Mouse (Mus musculus) myocyte (in vitro differentiated cells): ENCODE data around the gene Eras. TPM values are rescaled to one million over a fixed set of nuclear protein-coding genes. Genes with fewer than 3 reads are reported as not detected.
A peak's percentile ranks its signal among the peaks of the same experiment; 100 is the strongest.

Experiments used
- H3K27me3 ChIP-seq: one replicate; pipeline ENCODE4 v1.6.1; 2011; ENCODE audit not compliant: control insufficient read depth, insufficient read depth, insufficient read length
- H3K36me3 ChIP-seq: one replicate; pipeline ENCODE4 v1.6.1; 2011; ENCODE audit not compliant: control insufficient read depth, insufficient read depth
- H3K4me2 ChIP-seq: one replicate; pipeline ENCODE4 v1.6.1; 2011; ENCODE audit warnings: low read depth, control low read depth
- H3K4me3 ChIP-seq: one replicate; pipeline ENCODE4 v1.5.1; 2011; ENCODE audit warnings: mild to moderate bottlenecking, control low read depth, moderate library complexity
- H3K79me2 ChIP-seq: one replicate; pipeline ENCODE4 v1.6.1; 2011; ENCODE audit not compliant: control insufficient read depth, insufficient read depth
- H3ac ChIP-seq: one replicate; pipeline ENCODE4 v1.6.1; 2011; ENCODE audit not compliant: control insufficient read depth, insufficient read length
- CEBPB ChIP-seq: IDR thresholded peaks from 2 replicates; pipeline ENCODE4 v1.6.1; 2011; ENCODE audit warnings: mild to moderate bottlenecking, moderate library complexity; ENCODE audit not compliant: poor library complexity, insufficient read depth, severe bottlenecking
- E2F4 ChIP-seq: IDR thresholded peaks from one replicate; pipeline ENCODE4 v1.6.1; 2011; ENCODE audit warnings: mild to moderate bottlenecking, control low read depth, moderate library complexity; ENCODE audit not compliant: insufficient read depth
- MAX ChIP-seq: IDR thresholded peaks from one replicate; pipeline ENCODE4 v1.6.1; 2011; ENCODE audit warnings: low read depth, mild to moderate bottlenecking, control low read depth
- MYOD1 ChIP-seq, 3 experiments: IDR thresholded peaks; one replicate each; pipeline ENCODE4 v1.6.1; 2011; ENCODE audit warnings: control low read depth in 2 of 3, low read depth in 2 of 3, mild to moderate bottlenecking in 2 of 3, moderate library complexity in 1 of 3; ENCODE audit not compliant: insufficient read length in 2 of 3, control insufficient read depth in 1 of 3
- MYOG ChIP-seq, 3 experiments: IDR thresholded peaks; one replicate each; pipeline ENCODE4 v1.6.1; 2011; ENCODE audit warnings: control low read depth in 2 of 3, low read depth in 2 of 3, mild to moderate bottlenecking in 2 of 3; ENCODE audit not compliant: insufficient read length in 2 of 3, control insufficient read depth in 1 of 3, insufficient read depth in 1 of 3
- POLR2A ChIP-seq: IDR thresholded peaks from one replicate; pipeline ENCODE4 v1.6.1; 2011; ENCODE audit warnings: low read depth, mild to moderate bottlenecking, control low read depth, moderate library complexity; ENCODE audit not compliant: insufficient read length
- POLR2AphosphoS2 ChIP-seq: IDR thresholded peaks from one replicate; pipeline ENCODE4 v1.6.1; 2011; ENCODE audit warnings: low read depth, control low read depth; ENCODE audit not compliant: insufficient read length
- REST ChIP-seq: IDR thresholded peaks from one replicate; pipeline ENCODE4 v1.6.1; 2011; ENCODE audit warnings: mild to moderate bottlenecking, control low read depth, moderate library complexity; ENCODE audit not compliant: insufficient read depth, insufficient read length
- SRF ChIP-seq: IDR thresholded peaks from one replicate; pipeline ENCODE4 v1.6.1; 2011; ENCODE audit warnings: low read depth; ENCODE audit not compliant: control insufficient read depth, insufficient read length
- TCF12 ChIP-seq: IDR thresholded peaks from one replicate; pipeline ENCODE4 v1.6.1; 2011; ENCODE audit warnings: mild to moderate bottlenecking, control low read depth; ENCODE audit not compliant: poor library complexity, insufficient read depth, severe bottlenecking
- TCF3 ChIP-seq: IDR thresholded peaks from one replicate; pipeline ENCODE4 v1.6.1; 2011; ENCODE audit warnings: low read depth, control low read depth; ENCODE audit not compliant: insufficient read length
- USF1 ChIP-seq: IDR thresholded peaks from one replicate; pipeline ENCODE4 v1.6.1; 2011; ENCODE audit warnings: low read depth, mild to moderate bottlenecking, control low read depth, moderate library complexity
- polyA plus RNA-seq: library from polyadenylated mRNA; unstranded; fragments of >200 nt; fragmentation: generic; extraction: Trizol; gene quantifications from one replicate; pipeline ENCODE4 v1.2.1, GENCODE M21; 2012; ENCODE audit warnings: missing spikeins

Eras gene
- polyA plus RNA-seq, 1 experiment: not detected

GRCm38 (mm10) chrX:7937667-7938066, 9.3 kb upstream of the Eras start:
- TF ChIP-seq REST: no peak
- no peak for TF ChIP-seq TCF3
- no peak for TF ChIP-seq POLR2AphosphoS2
- TF ChIP-seq TCF12: no peak
- Histone ChIP-seq H3K4me2 (no peak overlapping the region), H3K4me3 (no peak overlapping the region), H3K27me3 (no peaks in the 10 kb centered on the region), H3K79me2 (no peaks in the 10 kb centered on the region), H3ac (no peak overlapping the region), H3K36me3 (no peaks in the 10 kb centered on the region)

- Histone ChIP-seq H3K4me3 (no peak overlapping the region), H3K36me3 (no peaks in the 10 kb centered on the region), H3ac (no peak overlapping the region), H3K27me3 (no peaks in the 10 kb centered on the region), H3K79me2 (no peaks in the 10 kb centered on the region), H3K4me2 (no peak overlapping the region)
- TF ChIP-seq MYOD1 (IDR thresholded peaks at IDR 0.05; ENCODE audit: control insufficient read depth in 1 of 3, insufficient read length in 2 of 3, low read depth in 2 of 3) (no peak), MAX (no peak), TCF3 (no peak), USF1 (no peak), TCF12 (no peak), POLR2A (no peak), MYOG (IDR thresholded peaks at IDR 0.05; ENCODE audit: control insufficient read depth in 1 of 3, insufficient read depth in 1 of 3, insufficient read length in 2 of 3, low read depth in 2 of 3) (no peak), SRF (no peak), E2F4 (no peak), REST (no peak), POLR2AphosphoS2 (no peak)
Observed at GRCm38 (mm10) chrX:7936874-7937273, 8.5 kb upstream of the Eras start.

DNA sequence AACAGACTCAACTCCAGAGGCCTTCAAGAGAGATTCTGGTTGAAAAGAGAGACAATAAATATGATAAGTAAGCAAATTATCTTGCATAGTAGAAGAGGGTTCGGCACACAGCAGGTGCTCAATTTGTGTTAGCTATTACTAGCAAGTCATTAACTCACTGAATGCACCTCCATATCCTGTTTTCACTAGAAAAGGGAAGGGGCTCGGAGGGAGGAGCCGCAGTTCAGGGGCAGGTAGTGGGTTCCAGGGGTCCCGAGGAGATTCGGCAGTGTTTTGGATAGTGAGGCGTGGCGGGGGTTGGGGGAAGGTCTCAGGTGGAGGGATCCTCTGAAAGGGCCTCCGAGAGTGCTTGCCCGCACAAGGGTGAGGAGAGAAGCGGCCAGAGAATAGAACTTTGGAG, 1.3 kb downstream of the Eras start:
- no peak for TF ChIP-seq TCF3
- TF ChIP-seq USF1: no peak
- no peak for TF ChIP-seq MAX
- TF ChIP-seq TCF12: no peak
- TF ChIP-seq E2F4: no peak
- no peak for TF ChIP-seq POLR2A
- TF ChIP-seq MYOD1 (IDR thresholded peaks at IDR 0.05; ENCODE audit: control insufficient read depth in 1 of 3, insufficient read length in 2 of 3, low read depth in 2 of 3): no peak
- TF ChIP-seq REST: no peak
- no peak for TF ChIP-seq CEBPB
- TF ChIP-seq SRF: no peak
- no peak for TF ChIP-seq MYOG (IDR thresholded peaks at IDR 0.05; ENCODE audit: control insufficient read depth in 1 of 3, insufficient read depth in 1 of 3, insufficient read length in 2 of 3, low read depth in 2 of 3)
- no peak for TF ChIP-seq POLR2AphosphoS2
- no peaks in the 10 kb centered on the region for H3K36me3 ChIP-seq
- no peak overlapping the region for H3K4me3 ChIP-seq
- H3ac ChIP-seq: no peak overlapping the region
- peaks cover 18% of the 10 kb centered on the region for H3K27me3 ChIP-seq
- no peak overlapping the region for H3K4me2 ChIP-seq
- H3K79me2 ChIP-seq: no peaks in the 10 kb centered on the region

DNA sequence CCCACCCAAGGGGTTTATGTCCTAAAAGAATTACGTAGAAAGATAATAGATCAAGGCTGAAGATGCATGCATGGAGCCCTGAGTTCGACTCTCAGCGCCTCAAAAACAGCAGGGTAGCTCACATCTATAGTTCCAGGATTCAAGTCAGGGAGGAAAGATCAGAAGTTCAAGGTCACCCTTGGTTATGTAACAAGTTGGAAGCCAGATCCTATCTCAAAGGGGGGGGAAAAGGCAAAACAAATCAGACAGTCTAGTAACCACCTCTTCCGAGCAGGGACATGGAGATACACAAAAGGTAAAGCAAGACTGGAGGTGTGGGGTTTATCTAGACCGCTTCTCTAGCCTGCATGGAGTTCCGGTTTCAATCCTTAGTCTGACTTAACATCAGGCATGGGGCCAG, 2.1 kb downstream of the Eras start:
- no peak overlapping the region for H3K4me2 ChIP-seq
- H3K79me2 ChIP-seq: no peaks in the 10 kb centered on the region
- H3K27me3 ChIP-seq: peaks cover 22% of the 10 kb centered on the region
- no peak overlapping the region for H3ac ChIP-seq
- TF ChIP-seq MYOG (IDR thresholded peaks at IDR 0.05; ENCODE audit: control insufficient read depth in 1 of 3, insufficient read depth in 1 of 3, insufficient read length in 2 of 3, low read depth in 2 of 3) (no peak), E2F4 (no peak), USF1 (no peak), POLR2AphosphoS2 (no peak), MAX (no peak), MYOD1 (IDR thresholded peaks at IDR 0.05; ENCODE audit: control insufficient read depth in 1 of 3, insufficient read length in 2 of 3, low read depth in 2 of 3) (no peak)
- H3K36me3 ChIP-seq: no peaks in the 10 kb centered on the region
- no peak overlapping the region for H3K4me3 ChIP-seq

DNA sequence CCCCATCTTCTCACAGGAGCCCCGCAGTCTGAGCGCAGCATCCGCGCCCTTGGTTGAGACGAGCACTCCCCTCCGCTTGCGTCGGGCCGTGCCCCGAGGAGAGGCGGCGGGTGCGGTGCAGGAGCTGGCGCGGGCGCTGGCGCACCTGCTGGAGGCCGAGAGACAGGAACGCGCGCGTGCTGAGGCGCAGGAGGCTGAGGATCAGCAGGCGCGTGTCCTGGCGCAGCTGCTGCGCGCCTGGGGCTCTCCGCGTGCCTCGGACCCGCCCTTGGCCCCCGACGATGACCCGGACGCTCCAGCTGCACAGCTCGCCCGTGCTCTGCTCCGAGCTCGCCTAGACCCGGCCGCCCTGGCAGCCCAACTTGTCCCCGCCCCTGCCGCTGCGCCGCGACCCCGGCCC, 6.4 kb downstream of the Eras start:
- peak; percentile 36 for TF ChIP-seq TCF3
- TF ChIP-seq CEBPB: no peak
- TF ChIP-seq SRF: no peak
- TF ChIP-seq REST: no peak
- peak in 2 of 3 experiments; percentile 83 to 90 for TF ChIP-seq MYOG (IDR thresholded peaks at IDR 0.05; ENCODE audit: control insufficient read depth in 1 of 3, insufficient read depth in 1 of 3, insufficient read length in 2 of 3, low read depth in 2 of 3)
- TF ChIP-seq MYOD1 (IDR thresholded peaks at IDR 0.05; ENCODE audit: control insufficient read depth in 1 of 3, insufficient read length in 2 of 3, low read depth in 2 of 3): peak in 2 of 3 experiments; percentile 55 to 73
- no peaks in the 10 kb centered on the region for H3K79me2 ChIP-seq
- H3K27me3 ChIP-seq: peaks cover 22% of the 10 kb centered on the region
- H3K4me2 ChIP-seq: no peak overlapping the region
- H3K4me3 ChIP-seq: no peak overlapping the region
- no peak overlapping the region for H3ac ChIP-seq
- no peaks in the 10 kb centered on the region for H3K36me3 ChIP-seq
